Mouse (Mus musculus) heart, adult 2 months (tissue): Measurements from ENCODE around the gene Crtac1.

ENCODE experiments used
- CTCF ChIP-seq: fragments of 200-600 bp; IDR thresholded peaks from 2 replicates; pipeline ENCODE4 v1.8.1; 2022; ENCODE audit warnings: antibody characterized with exemption, mild to moderate bottlenecking, moderate library complexity
- EP300 ChIP-seq: fragments of 200-500 bp; IDR thresholded peaks from 2 replicates; pipeline ENCODE4 v1.6.1; 2011; ENCODE audit warnings: low read depth, low read length, control low read depth; ENCODE audit not compliant: insufficient read depth
- POLR2A ChIP-seq: fragments of 200-500 bp; IDR thresholded peaks from 2 replicates; pipeline ENCODE4 v1.6.1; 2011; ENCODE audit warnings: mild to moderate bottlenecking, low read depth, low read length, control low read depth; ENCODE audit not compliant: insufficient read depth

DNA sequence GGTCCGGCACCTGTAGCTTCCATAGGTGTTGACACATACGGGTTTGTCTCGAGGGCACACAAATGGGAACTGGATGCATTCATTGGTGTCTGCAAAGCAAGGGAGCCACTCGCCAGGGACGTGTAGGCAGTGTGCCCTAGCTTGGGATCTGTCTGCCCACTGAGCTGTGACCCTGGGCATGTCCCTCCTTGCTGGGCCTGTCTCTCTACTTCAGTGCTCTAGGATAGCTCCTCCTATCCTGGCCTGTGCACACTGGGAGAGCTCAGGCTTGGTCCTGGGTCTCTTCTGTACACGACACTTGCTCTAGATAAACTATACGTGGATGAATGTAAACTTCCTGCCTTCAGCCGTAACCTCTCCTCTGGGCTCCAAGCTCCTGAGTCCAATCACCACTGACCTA is 147.4 kb downstream of the Crtac1 start:
- TF ChIP-seq CTCF (no peak), POLR2A (no peak), EP300 (no peak)
